Mouse (Mus musculus): Measurements from ENCODE around the gene Gpr137c. TPM values are rescaled to one million over a fixed set of nuclear protein-coding genes. Genes with fewer than 3 reads are reported as not detected.

The Gpr137c gene
- polyA plus RNA-seq, 1 experiment from 2014 or later = 4.2 TPM

DNA sequence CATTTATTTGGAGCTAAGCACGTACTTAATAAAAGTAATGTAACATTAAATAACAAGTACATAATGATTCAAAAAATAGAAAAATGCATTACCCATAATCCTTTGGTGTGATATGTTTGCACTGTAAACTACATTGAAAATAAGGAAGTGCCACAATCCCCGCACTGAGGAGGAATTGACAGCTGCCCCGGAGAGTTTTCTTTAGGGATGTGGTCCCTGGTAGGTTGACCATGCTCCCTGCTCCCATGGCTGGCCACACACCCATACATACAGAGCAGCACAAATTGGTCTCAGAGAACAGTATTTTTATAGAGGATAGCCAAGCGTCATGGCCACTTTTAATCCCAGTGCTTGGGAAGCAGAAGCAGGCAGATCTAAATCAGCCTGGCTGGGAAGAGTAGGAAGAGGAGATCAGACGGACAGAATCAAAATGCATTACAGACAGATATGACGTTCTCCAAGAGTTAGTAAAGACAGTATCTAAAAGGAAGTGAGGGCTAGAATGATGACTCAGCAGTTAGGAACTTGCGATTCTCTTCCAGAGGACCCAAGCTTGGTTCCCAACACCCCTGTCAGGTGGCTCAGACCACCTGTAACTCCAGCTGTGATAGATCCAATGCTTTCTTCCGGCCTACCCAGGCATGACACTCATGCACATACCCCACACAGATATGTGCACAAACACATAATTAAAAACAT lies 88.3 kb downstream of the Gpr137c start:
- H3K9me3 ChIP-seq (ENCODE audit: control insufficient read depth, low read length) = no peaks in the 10 kb centered on the region
- no peak overlapping the region for H3K4me2 ChIP-seq (ENCODE audit: low read length)
- H3K9ac ChIP-seq (ENCODE audit: low read length) = no peak overlapping the region
- H3K36me3 ChIP-seq (ENCODE audit: control insufficient read depth, insufficient read depth, low read length) = peaks cover 19% of the 10 kb centered on the region
- no peak; the same call in 1 of the 2 replicates for ATAC-seq (replicated peaks; ENCODE audit: low FRiP score, low TSS enrichment, low read depth)
- no peaks in the 10 kb centered on the region for H3K4me1 ChIP-seq (replicated peaks; ENCODE audit: control insufficient read depth, insufficient read depth, low read length)
- H3K27me3 ChIP-seq (replicated peaks; ENCODE audit: control insufficient read depth, insufficient read depth, low read length) = no peaks in the 10 kb centered on the region
- H3K4me3 ChIP-seq (ENCODE audit: low read depth, low read length) = no peak overlapping the region
- 86% methylated on average over 8 of the region's 8 CpGs for WGBS
- DNase-seq (ENCODE audit: low spot score) = no peak
- H3K27ac ChIP-seq (ENCODE audit: low read depth) = no peak overlapping the region

DNA sequence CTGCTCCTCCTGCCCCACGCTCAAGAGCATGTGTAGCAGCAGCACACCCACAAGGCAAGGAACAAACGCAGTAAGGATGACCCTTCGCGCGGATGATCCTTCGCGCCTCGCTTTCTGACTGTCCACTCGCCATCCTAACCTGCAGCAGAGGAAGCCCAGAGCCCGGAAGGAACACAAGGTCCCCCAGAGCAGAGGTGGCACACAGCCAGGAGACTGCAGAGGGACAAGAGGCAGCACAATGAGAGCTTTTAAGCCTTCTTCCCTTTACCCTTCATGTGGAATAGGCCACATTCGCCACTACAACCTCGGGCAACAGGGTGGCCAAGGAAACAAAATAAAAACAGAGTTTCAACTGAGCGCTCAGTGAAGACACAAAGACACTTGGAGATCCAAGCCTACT lies 90.1 kb downstream of the Gpr137c start:
- Histone ChIP-seq H3K9me3 (ENCODE audit: control insufficient read depth, low read length) (no peaks in the 10 kb centered on the region), H3K4me1 (replicated peaks; ENCODE audit: control insufficient read depth, insufficient read depth, low read length) (no peaks in the 10 kb centered on the region), H3K4me3 (ENCODE audit: low read depth, low read length) (no peak overlapping the region), H3K27me3 (replicated peaks; ENCODE audit: control insufficient read depth, insufficient read depth, low read length) (no peaks in the 10 kb centered on the region), H3K9ac (ENCODE audit: low read length) (no peak overlapping the region), H3K4me2 (ENCODE audit: low read length) (no peak overlapping the region), H3K36me3 (ENCODE audit: control insufficient read depth, insufficient read depth, low read length) (peaks cover 9% of the 10 kb centered on the region; the same call in 1 of the 2 replicates), H3K27ac (ENCODE audit: low read depth) (no peak overlapping the region)
- DNase-seq (ENCODE audit: low spot score) (no peak), ATAC-seq (replicated peaks; ENCODE audit: low FRiP score, low TSS enrichment, low read depth) (no peak)
- WGBS = 91% methylated on average over 13 of the region's 13 CpGs

DNA sequence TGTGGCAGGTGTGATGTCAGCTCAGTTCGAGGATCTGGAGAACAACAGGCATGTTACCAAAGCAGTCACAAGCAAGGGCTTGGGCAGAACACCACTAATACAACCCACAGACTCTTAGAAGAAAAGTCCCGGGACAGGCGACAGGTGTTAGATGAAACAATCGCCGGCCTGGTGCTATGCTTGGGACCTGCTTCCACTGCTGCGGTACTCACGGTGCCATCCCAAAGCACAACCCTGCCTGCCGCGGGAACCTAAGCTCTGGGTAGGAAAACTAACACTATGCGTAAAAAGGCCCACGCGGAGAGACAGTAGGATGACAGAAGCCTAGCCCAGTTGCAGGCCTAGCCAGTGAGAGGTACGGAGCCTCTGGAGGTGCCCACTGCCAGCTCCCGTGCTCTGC lies 90.6 kb downstream of the Gpr137c start:
- Histone ChIP-seq H3K4me3 (ENCODE audit: low read depth, low read length) (no peak overlapping the region), H3K27me3 (replicated peaks; ENCODE audit: control insufficient read depth, insufficient read depth, low read length) (no peaks in the 10 kb centered on the region), H3K36me3 (ENCODE audit: control insufficient read depth, insufficient read depth, low read length) (peaks cover 4% of the 10 kb centered on the region; the same call in 1 of the 2 replicates), H3K9me3 (ENCODE audit: control insufficient read depth, low read length) (no peaks in the 10 kb centered on the region), H3K9ac (ENCODE audit: low read length) (no peak overlapping the region), H3K27ac (ENCODE audit: low read depth) (no peak overlapping the region), H3K4me1 (replicated peaks; ENCODE audit: control insufficient read depth, insufficient read depth, low read length) (no peaks in the 10 kb centered on the region; the same call in 1 of the 2 replicates), H3K4me2 (ENCODE audit: low read length) (no peak overlapping the region)
- DNase-seq (ENCODE audit: low spot score) (no peak), ATAC-seq (replicated peaks; ENCODE audit: low FRiP score, low TSS enrichment, low read depth) (no peak)
- 91% methylated on average over 14 of the region's 14 CpGs for WGBS

DNA sequence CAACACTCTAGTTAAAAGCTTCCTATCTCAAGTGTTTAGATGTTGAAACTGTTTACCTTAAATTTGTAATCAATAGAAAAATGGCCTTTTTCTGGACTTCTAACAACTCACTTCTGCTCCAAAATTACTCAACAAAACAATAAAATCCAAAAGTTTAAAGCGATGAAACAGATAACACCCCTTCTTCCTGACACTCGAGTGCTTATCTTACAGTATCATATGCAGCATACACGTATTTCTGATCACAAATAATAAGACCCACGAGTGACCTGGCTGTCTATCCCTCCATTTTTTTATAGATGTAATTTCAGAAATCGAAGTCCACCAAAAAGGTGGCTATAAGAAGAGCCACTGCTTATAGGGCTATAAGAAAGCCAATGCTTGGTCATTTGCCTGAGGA lies 97.4 kb downstream of the Gpr137c start:
- no peaks in the 10 kb centered on the region for H3K9me3 ChIP-seq (ENCODE audit: control insufficient read depth, low read length)
- H3K27ac ChIP-seq (ENCODE audit: low read depth) = no peak overlapping the region
- H3K4me2 ChIP-seq (ENCODE audit: low read length) = peak overlapping the region; percentile 82
- H3K36me3 ChIP-seq (ENCODE audit: control insufficient read depth, insufficient read depth, low read length) = no peaks in the 10 kb centered on the region
- peaks cover 9% of the 10 kb centered on the region for H3K4me1 ChIP-seq (replicated peaks; ENCODE audit: control insufficient read depth, insufficient read depth, low read length)
- H3K4me3 ChIP-seq (ENCODE audit: low read depth, low read length) = peak overlapping the region; percentile 93
- peak overlapping the region; percentile 81; the same call in 1 of the 2 replicates for H3K9ac ChIP-seq (ENCODE audit: low read length)
- DNase-seq (ENCODE audit: low spot score) = no peak
- ATAC-seq (replicated peaks; ENCODE audit: low FRiP score, low TSS enrichment, low read depth) = no peak
- 79% methylated on average over 5 of the region's 5 CpGs for WGBS
- H3K27me3 ChIP-seq (replicated peaks; ENCODE audit: control insufficient read depth, insufficient read depth, low read length) = no peaks in the 10 kb centered on the region

DNA sequence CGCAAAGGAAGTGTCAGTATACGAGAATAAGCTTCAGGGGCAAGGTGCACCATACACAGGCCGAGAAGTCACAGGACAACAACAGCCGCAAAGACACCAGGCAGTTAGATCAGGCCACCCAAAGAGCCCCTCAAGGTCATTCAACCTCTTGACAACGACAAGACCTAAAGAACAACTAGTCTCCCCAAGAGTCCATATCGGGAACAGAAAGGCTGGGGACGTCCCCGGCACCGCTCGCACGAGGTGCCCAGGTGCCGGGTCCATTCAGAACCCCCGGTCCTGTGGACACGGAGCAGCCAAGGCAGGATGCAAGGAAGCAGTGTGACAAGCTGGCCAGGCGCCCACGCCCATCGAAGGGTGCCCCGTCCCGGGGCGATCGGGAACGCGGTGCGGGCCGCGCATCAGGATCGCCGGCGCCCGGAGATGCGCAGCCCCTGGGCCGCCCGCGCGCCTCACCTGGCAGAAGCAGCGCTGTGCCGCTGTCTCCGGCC lies 98.4 kb downstream of the Gpr137c start:
- Histone ChIP-seq H3K4me2 (ENCODE audit: low read length) (peak overlapping the region; percentile 82), H3K27ac (ENCODE audit: low read depth) (peak overlapping the region; percentile 93), H3K4me3 (ENCODE audit: low read depth, low read length) (peak overlapping the region; percentile 93), H3K36me3 (ENCODE audit: control insufficient read depth, insufficient read depth, low read length) (no peaks in the 10 kb centered on the region), H3K27me3 (replicated peaks; ENCODE audit: control insufficient read depth, insufficient read depth, low read length) (no peaks in the 10 kb centered on the region), H3K9ac (ENCODE audit: low read length) (peak overlapping the region; percentile 81), H3K4me1 (replicated peaks; ENCODE audit: control insufficient read depth, insufficient read depth, low read length) (peaks cover 9% of the 10 kb centered on the region), H3K9me3 (ENCODE audit: control insufficient read depth, low read length) (no peaks in the 10 kb centered on the region)
- ATAC-seq (replicated peaks; ENCODE audit: low FRiP score, low TSS enrichment, low read depth) (peak; percentile 6), DNase-seq (ENCODE audit: low spot score) (peak; percentile 81)
- under 1% methylated on average over 38 of the region's 38 CpGs for WGBS

DNA sequence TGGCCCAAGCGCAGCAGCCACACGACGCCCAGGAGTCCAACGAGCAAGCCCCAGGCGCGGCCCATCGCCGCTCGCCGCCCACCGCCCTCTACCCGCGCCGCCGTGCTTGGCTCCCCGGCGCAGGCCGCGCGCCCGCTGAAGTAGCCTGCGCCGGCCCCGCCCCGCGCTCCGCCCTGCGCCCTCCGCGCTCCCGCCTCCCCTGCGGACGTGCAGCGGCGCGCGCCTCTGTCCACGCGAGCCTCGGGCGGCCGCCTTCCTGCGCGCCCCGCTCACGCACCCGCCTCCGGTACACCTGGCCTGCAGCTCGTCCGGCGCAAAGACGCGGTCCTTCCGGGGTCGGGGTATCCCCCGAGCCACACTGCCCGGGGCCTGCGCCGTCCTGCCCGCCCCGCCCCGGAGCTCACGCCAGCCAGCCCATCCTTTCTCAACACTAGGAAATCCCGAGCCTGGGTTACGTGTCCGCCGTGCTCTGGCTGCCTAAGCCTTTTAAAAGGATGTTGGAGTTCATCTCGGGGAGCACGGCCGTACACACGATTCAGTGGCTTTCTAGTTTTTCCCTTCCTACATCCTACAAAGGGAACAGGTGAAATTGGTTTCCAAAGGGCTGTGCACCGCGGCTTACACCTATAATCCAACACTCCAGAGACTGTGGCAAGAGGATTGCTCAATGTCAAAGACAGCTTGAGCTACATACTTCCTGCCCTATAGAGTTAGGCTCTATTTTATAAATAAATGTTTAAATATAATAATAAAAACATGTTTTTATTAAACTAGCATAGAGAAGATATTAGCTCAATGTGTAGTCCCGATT lies 99.1 kb downstream of the Gpr137c start, which contains the start of gene Ero1l:
Gene Ero1l (minus strand): TSS at position 346 of the 811 bp plus-strand sequence.
- Histone ChIP-seq H3K36me3 (ENCODE audit: control insufficient read depth, insufficient read depth, low read length) (no peaks in the 10 kb centered on the region), H3K9ac (ENCODE audit: low read length) (peak within 1 kb of the TSS; percentile 81), H3K4me2 (ENCODE audit: low read length) (peak within 1 kb of the TSS; percentile 82), H3K9me3 (ENCODE audit: control insufficient read depth, low read length) (no peaks in the 10 kb centered on the region), H3K4me1 (replicated peaks; ENCODE audit: control insufficient read depth, insufficient read depth, low read length) (peaks cover 9% of the 10 kb centered on the region), H3K4me3 (ENCODE audit: low read depth, low read length) (peak within 1 kb of the TSS; percentile 93), H3K27ac (ENCODE audit: low read depth) (peak within 1 kb of the TSS; percentile 93), H3K27me3 (replicated peaks; ENCODE audit: control insufficient read depth, insufficient read depth, low read length) (no peaks in the 10 kb centered on the region)
- 2% methylated on average over 69 of the region's 74 CpGs for WGBS
- ATAC-seq (replicated peaks; ENCODE audit: low FRiP score, low TSS enrichment, low read depth) (peak; percentile 95), DNase-seq (ENCODE audit: low spot score) (peak; percentile 93)

DNA sequence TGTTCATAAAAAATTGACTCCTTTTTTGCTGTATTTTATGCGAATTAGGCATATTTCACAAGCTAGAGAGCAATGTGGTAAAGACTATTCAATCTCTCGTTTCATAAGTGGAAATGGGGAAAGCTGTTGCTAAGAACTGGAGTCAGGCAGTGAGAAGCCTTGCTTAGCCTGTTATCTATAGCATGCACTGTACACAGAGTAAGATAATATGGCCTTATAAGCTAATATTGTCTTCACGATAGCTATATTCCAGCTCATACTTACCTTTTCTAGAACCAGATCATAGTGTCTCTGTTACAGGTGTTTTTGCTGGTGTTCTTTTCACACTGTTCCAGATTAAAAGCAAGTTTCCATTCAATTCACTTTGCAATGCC lies 99.7 kb downstream of the Gpr137c start:
- Histone ChIP-seq H3K4me3 (ENCODE audit: low read depth, low read length) (peak overlapping the region; percentile 93; the same call in 1 of the 2 replicates), H3K9ac (ENCODE audit: low read length) (no peak overlapping the region), H3K4me1 (replicated peaks; ENCODE audit: control insufficient read depth, insufficient read depth, low read length) (peaks cover 9% of the 10 kb centered on the region), H3K36me3 (ENCODE audit: control insufficient read depth, insufficient read depth, low read length) (no peaks in the 10 kb centered on the region), H3K9me3 (ENCODE audit: control insufficient read depth, low read length) (no peaks in the 10 kb centered on the region), H3K27me3 (replicated peaks; ENCODE audit: control insufficient read depth, insufficient read depth, low read length) (no peaks in the 10 kb centered on the region), H3K27ac (ENCODE audit: low read depth) (peak overlapping the region; percentile 93; the same call in 1 of the 2 replicates), H3K4me2 (ENCODE audit: low read length) (peak overlapping the region; percentile 65)
- ATAC-seq (replicated peaks; ENCODE audit: low FRiP score, low TSS enrichment, low read depth) (no peak), DNase-seq (ENCODE audit: low spot score) (no peak)
- WGBS = 59% methylated on average over 3 of the region's 3 CpGs

DNA sequence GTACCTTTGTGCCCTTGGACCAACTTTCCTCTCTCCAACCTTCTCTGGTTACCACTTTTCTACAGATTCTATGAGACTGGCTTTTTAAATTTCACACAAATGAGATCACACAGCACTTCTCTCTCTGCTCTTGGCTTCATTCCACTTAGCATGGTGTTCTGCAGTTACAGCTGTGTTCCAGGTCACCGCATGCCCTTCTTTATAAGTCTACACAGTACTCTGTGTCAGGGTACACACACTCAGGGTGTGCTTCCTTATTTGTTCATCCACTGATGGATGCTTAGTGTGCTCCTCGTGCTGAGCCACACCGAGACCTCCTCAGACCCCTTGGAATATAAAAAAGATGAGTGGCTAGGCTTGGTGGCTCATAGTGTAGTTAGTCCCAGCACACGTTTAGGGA lies 100.6 kb downstream of the Gpr137c start:
- no peak overlapping the region for H3K4me3 ChIP-seq (ENCODE audit: low read depth, low read length)
- no peak overlapping the region for H3K27ac ChIP-seq (ENCODE audit: low read depth)
- WGBS = 80% methylated on average over 4 of the region's 4 CpGs
- no peak overlapping the region for H3K4me2 ChIP-seq (ENCODE audit: low read length)
- H3K9ac ChIP-seq (ENCODE audit: low read length) = no peak overlapping the region
- H3K9me3 ChIP-seq (ENCODE audit: control insufficient read depth, low read length) = no peaks in the 10 kb centered on the region
- ATAC-seq (replicated peaks; ENCODE audit: low FRiP score, low TSS enrichment, low read depth) (no peak), DNase-seq (ENCODE audit: low spot score) (no peak)
- no peaks in the 10 kb centered on the region for H3K27me3 ChIP-seq (replicated peaks; ENCODE audit: control insufficient read depth, insufficient read depth, low read length)
- H3K4me1 ChIP-seq (replicated peaks; ENCODE audit: control insufficient read depth, insufficient read depth, low read length) = peaks cover 9% of the 10 kb centered on the region
- no peaks in the 10 kb centered on the region for H3K36me3 ChIP-seq (ENCODE audit: control insufficient read depth, insufficient read depth, low read length)
